Mouse (Mus musculus): ENCODE data around the gene Gm7544. TPM values are rescaled to one million over a fixed set of nuclear protein-coding genes. Genes with fewer than 3 reads are reported as not detected.
"Not testable (repeated sequence)": the region's sequence is repeated elsewhere in the genome, so short reads cannot be mapped to it uniquely, and the experiment has no call there.

The Gm7544 gene
- polyA plus RNA-seq, 1 experiment from 2014 or later: not detected

- no peak overlapping the region for H3K4me2 ChIP-seq (replicated peaks)
- H3K36me3 ChIP-seq: no peaks in the 10 kb centered on the region
- WGBS: 83% methylated on average over 1 of the region's 1 CpGs
- no peak overlapping the region for H3K9ac ChIP-seq
- no peaks in the 10 kb centered on the region for H3K4me1 ChIP-seq
- no peak overlapping the region for H3K4me3 ChIP-seq
- no peak overlapping the region for H3K27ac ChIP-seq
- H3K9me3 ChIP-seq: no peaks in the 10 kb centered on the region
- no peak for ATAC-seq (ENCODE audit: insufficient number of reproducible peaks, insufficient read depth, low FRiP score, low TSS enrichment)
- no peaks in the 10 kb centered on the region for H3K27me3 ChIP-seq
Measured at GRCm38 (mm10) chr1:82973244-82973643, 17.4 kb upstream of the Gm7544 start.

GRCm38 (mm10) chr1:82972046-82972445 lies 16.2 kb upstream of the Gm7544 start:
- 62% methylated on average over 4 of the region's 4 CpGs for WGBS
- H3K36me3 ChIP-seq: no peaks in the 10 kb centered on the region
- no peak for ATAC-seq (ENCODE audit: insufficient number of reproducible peaks, insufficient read depth, low FRiP score, low TSS enrichment)
- H3K4me1 ChIP-seq: no peaks in the 10 kb centered on the region
- H3K4me2 ChIP-seq (replicated peaks): no peak overlapping the region
- no peaks in the 10 kb centered on the region for H3K9me3 ChIP-seq
- H3K9ac ChIP-seq: no peak overlapping the region
- H3K27me3 ChIP-seq: no peaks in the 10 kb centered on the region
- H3K27ac ChIP-seq: no peak overlapping the region
- H3K4me3 ChIP-seq: no peak overlapping the region

GRCm38 (mm10) chr1:82966413-82966812 lies 10.6 kb upstream of the Gm7544 start:
- WGBS: 75% methylated on average over 3 of the region's 3 CpGs
- Histone ChIP-seq H3K4me2 (replicated peaks) (no peak overlapping the region), H3K9ac (no peak overlapping the region), H3K4me1 (no peaks in the 10 kb centered on the region), H3K36me3 (no peaks in the 10 kb centered on the region), H3K4me3 (no peak overlapping the region), H3K27ac (no peak overlapping the region), H3K27me3 (no peaks in the 10 kb centered on the region), H3K9me3 (no peaks in the 10 kb centered on the region)
- ATAC-seq (ENCODE audit: insufficient number of reproducible peaks, insufficient read depth, low FRiP score, low TSS enrichment): no peak

GRCm38 (mm10) chr1:82959870-82960385 lies 4.1 kb upstream of the Gm7544 start, which contains the start of gene Gm47955:
TSS of gene Gm47955 (plus strand) at chr1:82960286.
- no peak for ATAC-seq (ENCODE audit: insufficient number of reproducible peaks, insufficient read depth, low FRiP score, low TSS enrichment)

GRCm38 (mm10) chr1:82948601-82949000 lies 7.2 kb downstream of the Gm7544 start:
- Histone ChIP-seq H3K27ac (no peak overlapping the region), H3K27me3 (no peaks in the 10 kb centered on the region), H3K36me3 (no peaks in the 10 kb centered on the region), H3K4me1 (no peaks in the 10 kb centered on the region), H3K9me3 (no peaks in the 10 kb centered on the region), H3K4me3 (no peak overlapping the region), H3K9ac (no peak overlapping the region), H3K4me2 (replicated peaks) (no peak overlapping the region)
- WGBS: 87% methylated on average over 2 of the region's 2 CpGs
- no peak for ATAC-seq (ENCODE audit: insufficient number of reproducible peaks, insufficient read depth, low FRiP score, low TSS enrichment)

More at GRCm38 (mm10) chr1:82959870-82960385, 4.1 kb upstream of the Gm7544 start, which contains the start of gene Gm47955:
- H3K9me3 ChIP-seq: no peaks in the 10 kb centered on the region
- no peak within 1 kb of the TSS for H3K4me3 ChIP-seq
- no peaks in the 10 kb centered on the region for H3K27me3 ChIP-seq
- no peak within 1 kb of the TSS for H3K9ac ChIP-seq
- H3K4me1 ChIP-seq: no peaks in the 10 kb centered on the region
- H3K36me3 ChIP-seq: no peaks in the 10 kb centered on the region
- 89% methylated on average over 11 of the region's 11 CpGs for WGBS
- H3K4me2 ChIP-seq (replicated peaks): no peak within 1 kb of the TSS
- no peak within 1 kb of the TSS for H3K27ac ChIP-seq

- not testable (repeated sequence) for H3K27ac ChIP-seq; H3K27me3 ChIP-seq; ATAC-seq (ENCODE audit: insufficient number of reproducible peaks, insufficient read depth, low FRiP score, low TSS enrichment); H3K9ac ChIP-seq; H3K4me3 ChIP-seq; H3K4me1 ChIP-seq; H3K36me3 ChIP-seq; H3K9me3 ChIP-seq; H3K4me2 ChIP-seq (replicated peaks)
- 92% methylated on average over 2 of the region's 2 CpGs for WGBS
Measured at GRCm38 (mm10) chr1:82946029-82946428, 9.8 kb downstream of the Gm7544 start.

- not testable (repeated sequence) for H3K27ac ChIP-seq; ATAC-seq (ENCODE audit: insufficient number of reproducible peaks, insufficient read depth, low FRiP score, low TSS enrichment); H3K9ac ChIP-seq; H3K9me3 ChIP-seq; H3K27me3 ChIP-seq; H3K4me1 ChIP-seq; H3K4me3 ChIP-seq; H3K4me2 ChIP-seq (replicated peaks); H3K36me3 ChIP-seq
- WGBS: no CpG with 5 or more reads among the region's 6 CpGs
Measured at GRCm38 (mm10) chr1:82943295-82943694, 12.5 kb downstream of the Gm7544 start, which contains the start of gene A030003K21Rik. TSS of gene A030003K21Rik (minus strand) at chr1:82943388.

- H3K27ac ChIP-seq; H3K9me3 ChIP-seq; H3K9ac ChIP-seq; H3K4me3 ChIP-seq; H3K4me2 ChIP-seq (replicated peaks); H3K36me3 ChIP-seq; H3K27me3 ChIP-seq; H3K4me1 ChIP-seq; ATAC-seq (ENCODE audit: insufficient number of reproducible peaks, insufficient read depth, low FRiP score, low TSS enrichment): not testable (repeated sequence)
- 95% methylated on average over 2 of the region's 2 CpGs for WGBS
Measured at GRCm38 (mm10) chr1:82942505-82942904, 13.3 kb downstream of the Gm7544 start.

GRCm38 (mm10) chr1:82938666-82939065 lies 17.1 kb downstream of the Gm7544 start:
- H3K9ac ChIP-seq: no peak overlapping the region
- WGBS: 93% methylated on average over 5 of the region's 5 CpGs
- H3K36me3 ChIP-seq: no peaks in the 10 kb centered on the region
- H3K9me3 ChIP-seq: no peaks in the 10 kb centered on the region
- no peak overlapping the region for H3K4me3 ChIP-seq
- no peaks in the 10 kb centered on the region for H3K27me3 ChIP-seq
- H3K4me2 ChIP-seq (replicated peaks): no peak overlapping the region
- H3K27ac ChIP-seq: no peak overlapping the region
- no peaks in the 10 kb centered on the region for H3K4me1 ChIP-seq
- ATAC-seq (ENCODE audit: insufficient number of reproducible peaks, insufficient read depth, low FRiP score, low TSS enrichment): no peak

GRCm38 (mm10) chr1:82931326-82931725 lies 24.5 kb downstream of the Gm7544 start, which contains the start of gene Gm6217:
TSS of gene Gm6217 (minus strand) at chr1:82931399.
- not testable (repeated sequence) for H3K27ac ChIP-seq; H3K36me3 ChIP-seq; H3K4me1 ChIP-seq; H3K9ac ChIP-seq; H3K27me3 ChIP-seq; H3K4me2 ChIP-seq (replicated peaks); ATAC-seq (ENCODE audit: insufficient number of reproducible peaks, insufficient read depth, low FRiP score, low TSS enrichment); H3K9me3 ChIP-seq; H3K4me3 ChIP-seq
- no CpG with 5 or more reads among the region's 6 CpGs for WGBS

GRCm38 (mm10) chr1:82930558-82930957 lies 25.3 kb downstream of the Gm7544 start:
- not testable (repeated sequence) for H3K4me3 ChIP-seq; H3K27me3 ChIP-seq; H3K9me3 ChIP-seq; H3K4me2 ChIP-seq (replicated peaks); H3K9ac ChIP-seq; H3K27ac ChIP-seq; H3K36me3 ChIP-seq; H3K4me1 ChIP-seq; ATAC-seq (ENCODE audit: insufficient number of reproducible peaks, insufficient read depth, low FRiP score, low TSS enrichment)
- 89% methylated on average over 3 of the region's 3 CpGs for WGBS

GRCm38 (mm10) chr1:82924650-82925049 lies 31.2 kb downstream of the Gm7544 start, which contains the start of gene A030014E15Rik:
TSS of gene A030014E15Rik (plus strand) at chr1:82924917.
- no peak within 1 kb of the TSS for H3K9ac ChIP-seq
- 91% methylated on average over 6 of the region's 6 CpGs for WGBS
- H3K27ac ChIP-seq: no peak within 1 kb of the TSS
- no peak for ATAC-seq (ENCODE audit: insufficient number of reproducible peaks, insufficient read depth, low FRiP score, low TSS enrichment)
- H3K9me3 ChIP-seq: no peaks in the 10 kb centered on the region
- no peaks in the 10 kb centered on the region for H3K27me3 ChIP-seq
- H3K4me1 ChIP-seq: no peaks in the 10 kb centered on the region
- H3K4me2 ChIP-seq (replicated peaks): no peak within 1 kb of the TSS
- H3K36me3 ChIP-seq: no peaks in the 10 kb centered on the region
- H3K4me3 ChIP-seq: no peak within 1 kb of the TSS
